Mouse (Mus musculus) forebrain, postnatal 0 days (tissue): ENCODE results near the gene Csrp1. TPM values are rescaled to one million over a fixed set of nuclear protein-coding genes. Genes with fewer than 3 reads are reported as not detected.

Source experiments
- ATAC-seq: fragments of 200-750 bp; cut with Nextera tagmentation; 2 replicates; pipeline ENCODE4 v1.8.0; 2017; ENCODE audit warnings: mild to moderate bottlenecking, moderate library complexity
- DNase-seq: peaks from one replicate; pipeline ENCODE4 v3.0.0-alpha.2; 2015
- H3K27ac ChIP-seq: fragments of 300-500 bp; sonication (generic); 2 replicates; pipeline ENCODE4 v1.5.1; 2014; ENCODE audit warnings: low read depth, mild to moderate bottlenecking, antibody characterized with exemption, low read length, moderate library complexity, mixed read lengths
- H3K27me3 ChIP-seq: fragments of 300-500 bp; sonication (generic); 2 replicates; pipeline ENCODE4 v1.6.1; 2014; ENCODE audit warnings: mild to moderate bottlenecking, low read length, mixed read lengths; ENCODE audit not compliant: insufficient read depth
- H3K36me3 ChIP-seq: fragments of 300-500 bp; sonication (generic); 2 replicates; pipeline ENCODE4 v1.6.1; 2014; ENCODE audit warnings: mild to moderate bottlenecking, moderate library complexity; ENCODE audit not compliant: insufficient read depth
- H3K4me1 ChIP-seq: fragments of 300-500 bp; sonication (generic); 2 replicates; pipeline ENCODE4 v1.6.1; 2014; ENCODE audit warnings: antibody characterized with exemption; ENCODE audit not compliant: insufficient read depth
- H3K4me2 ChIP-seq: fragments of 300-500 bp; sonication (generic); 2 replicates; pipeline ENCODE4 v1.6.1; 2014; ENCODE audit warnings: low read depth, mild to moderate bottlenecking, moderate library complexity
- H3K4me3 ChIP-seq: fragments of 300-500 bp; sonication (generic); 2 replicates; pipeline ENCODE4 v1.5.1; 2014; ENCODE audit warnings: low read depth, low read length, mixed read lengths
- H3K9ac ChIP-seq: fragments of 300-500 bp; sonication (generic); 2 replicates; pipeline ENCODE4 v1.6.1; 2014; ENCODE audit warnings: mild to moderate bottlenecking
- H3K9me3 ChIP-seq: fragments of 300-500 bp; sonication (generic); 2 replicates; pipeline ENCODE4 v1.6.1; 2016; ENCODE audit warnings: low read length
- CTCF ChIP-seq: sonication (generic); IDR thresholded peaks from 2 replicates; pipeline ENCODE4 v1.5.1; 2016; ENCODE audit warnings: antibody characterized with exemption, control low read depth, low read depth
- WGBS: fragments of 180-500 bp; shearing (Covaris S2); extraction: QIAGEN DNeasy Blood & Tissue Kit; methylation state at CpG from one replicate; pipeline ENCODE4 v1.1.7; 2014; 5-methylcytosine and 5-hydroxymethylcytosine counted together
- polyA plus RNA-seq: library from polyadenylated mRNA; unstranded; fragments of >200 nt; fragmentation: Nextera tagmentation; extraction: Ambion mirVana; gene quantifications from 2 replicates; pipeline ENCODE4 v1.2.1, GENCODE M21; 2015
- total RNA-seq: library from RNA; depleted of rRNA; stranded (reverse); fragments of >200 nt; gene quantifications from 2 replicates; pipeline ENCODE4 v1.2.3, GENCODE M21; 2014

Csrp1 gene
- total and polyA plus RNA-seq, 2 experiments from 2014 or later, result 21.0 to 55.7 TPM

DNA sequence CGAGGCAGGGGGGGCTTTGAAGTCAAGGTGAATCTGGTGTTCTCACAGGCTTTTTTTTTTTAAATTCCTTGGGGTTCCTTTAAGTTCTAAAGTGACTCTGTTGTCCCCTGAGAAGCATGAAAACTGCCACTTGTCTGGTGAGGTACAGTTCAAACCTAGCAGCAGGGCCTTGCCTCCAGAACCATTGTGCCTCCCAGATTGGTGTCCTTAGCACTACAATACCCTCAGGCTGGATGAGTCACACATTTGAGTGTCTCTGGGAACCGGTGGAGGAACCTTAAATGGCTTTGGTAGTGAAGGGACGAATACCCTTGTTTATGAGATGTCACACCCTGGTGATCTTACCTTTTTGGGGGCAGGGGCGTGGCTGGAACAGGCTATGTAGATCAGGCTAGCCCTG lies 4.3 kb downstream of the Csrp1 start:
- Histone ChIP-seq H3K27me3 (no peaks in the 10 kb centered on the region), H3K4me1 (0 out of 2 replicates have a peak, but pooled peaks cover 4% of the 10 kb centered on the region), H3K4me3 (no peak overlapping the region), H3K4me2 (no peak overlapping the region), H3K9ac (no peak overlapping the region), H3K9me3 (no peaks in the 10 kb centered on the region), H3K27ac (no peak overlapping the region), H3K36me3 (no peaks in the 10 kb centered on the region)
- no peak for ATAC-seq
- 66% methylated on average over 4 of the region's 4 CpGs for WGBS
- DNase-seq, result no peak
- no peak for TF ChIP-seq CTCF

DNA sequence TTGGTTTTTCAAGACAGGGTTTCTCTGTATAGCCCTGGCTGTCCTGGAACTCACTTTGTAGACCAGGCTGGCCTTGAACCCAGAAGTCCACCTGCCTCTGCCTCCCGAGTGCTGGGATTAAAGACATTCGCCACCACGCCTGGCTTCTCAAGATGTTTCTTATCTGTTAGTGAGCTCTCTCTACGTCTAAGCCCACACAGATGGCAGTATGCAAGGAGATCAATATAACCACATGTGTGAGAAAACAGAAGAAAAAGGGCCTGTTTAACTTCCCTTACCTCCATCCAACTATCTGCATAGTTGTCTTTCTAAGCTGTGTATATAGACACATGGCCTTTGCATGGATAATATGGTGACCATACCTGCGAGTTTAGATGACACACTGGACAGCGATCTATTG lies 5.5 kb downstream of the Csrp1 start:
- Histone ChIP-seq H3K27me3 (no peaks in the 10 kb centered on the region), H3K9me3 (no peaks in the 10 kb centered on the region), H3K4me1 (0 out of 2 replicates have a peak, but pooled peaks cover 4% of the 10 kb centered on the region), H3K36me3 (no peaks in the 10 kb centered on the region), H3K27ac (no peak overlapping the region), H3K4me3 (no peak overlapping the region), H3K4me2 (no peak overlapping the region), H3K9ac (no peak overlapping the region)
- 96% methylated on average over 6 of the region's 6 CpGs for WGBS
- TF ChIP-seq CTCF, result no peak
- ATAC-seq (no peak), DNase-seq (no peak)

GRCm38 (mm10) chr1:135725936-135726335 lies 6.1 kb downstream of the Csrp1 start:
- H3K36me3 ChIP-seq, result no peaks in the 10 kb centered on the region
- no peak overlapping the region for H3K4me2 ChIP-seq
- DNase-seq (no peak), ATAC-seq (no peak)
- no peaks in the 10 kb centered on the region for H3K9me3 ChIP-seq
- 0 out of 2 replicates have a peak, but pooled peaks cover 4% of the 10 kb centered on the region for H3K4me1 ChIP-seq
- 66% methylated on average over 7 of the region's 7 CpGs for WGBS
- no peak overlapping the region for H3K9ac ChIP-seq
- no peaks in the 10 kb centered on the region for H3K27me3 ChIP-seq
- no peak for TF ChIP-seq CTCF
- H3K4me3 ChIP-seq, result no peak overlapping the region
- H3K27ac ChIP-seq, result no peak overlapping the region

- DNase-seq, result peak; percentile 87
- TF ChIP-seq CTCF, result no peak
- peak; percentile 91 for ATAC-seq
- H3K9me3 ChIP-seq, result no peaks in the 10 kb centered on the region
- 0 out of 2 replicates have a peak, but pooled peaks cover 4% of the 10 kb centered on the region for H3K4me1 ChIP-seq
- no peaks in the 10 kb centered on the region for H3K36me3 ChIP-seq
- peak overlapping the region; percentile 58 for H3K4me2 ChIP-seq
- H3K4me3 ChIP-seq, result peak overlapping the region; percentile 38
- H3K27ac ChIP-seq, result no peak overlapping the region
- no peaks in the 10 kb centered on the region for H3K27me3 ChIP-seq
- WGBS, result 6% methylated on average over 35 of the region's 35 CpGs
- peak overlapping the region; percentile 51 for H3K9ac ChIP-seq
Measured at GRCm38 (mm10) chr1:135728631-135729366, 8.9 kb downstream of the Csrp1 start.

DNA sequence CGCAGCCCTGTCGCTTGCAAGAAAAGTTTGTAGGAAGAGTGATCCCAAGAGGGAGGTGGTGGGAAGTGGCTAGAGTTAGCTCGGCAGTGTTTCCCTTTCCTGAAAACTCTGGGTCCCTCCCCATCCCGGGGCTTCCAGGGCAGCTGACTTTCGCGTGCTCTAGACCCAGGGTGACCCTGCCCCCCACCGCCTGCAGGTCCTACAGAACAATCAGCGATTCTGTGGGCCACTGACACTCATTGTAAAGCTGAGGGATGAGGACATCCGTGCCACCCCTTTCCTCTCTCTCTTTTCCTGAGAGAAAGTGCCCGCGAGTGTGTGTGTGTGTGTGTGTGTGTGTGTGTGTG lies 9.5 kb downstream of the Csrp1 start:
- Histone ChIP-seq H3K4me3 (peak overlapping the region; percentile 38), H3K4me1 (0 out of 2 replicates have a peak, but pooled peaks cover 4% of the 10 kb centered on the region), H3K36me3 (no peaks in the 10 kb centered on the region), H3K9me3 (no peaks in the 10 kb centered on the region), H3K27ac (no peak overlapping the region), H3K27me3 (no peaks in the 10 kb centered on the region), H3K4me2 (peak overlapping the region; percentile 58), H3K9ac (peak overlapping the region; percentile 51)
- no peak for TF ChIP-seq CTCF
- WGBS, result under 1% methylated on average over 11 of the region's 11 CpGs
- DNase-seq, result no peak
- peak; percentile 16; the same call in 1 of the 2 replicates for ATAC-seq

GRCm38 (mm10) chr1:135729821-135730220 lies 10.0 kb downstream of the Csrp1 start:
- H3K9ac ChIP-seq, result no peak overlapping the region
- WGBS, result 20% methylated on average over 4 of the region's 4 CpGs
- 0 out of 2 replicates have a peak, but pooled peaks cover 4% of the 10 kb centered on the region for H3K4me1 ChIP-seq
- peak overlapping the region; percentile 58 for H3K4me2 ChIP-seq
- no peaks in the 10 kb centered on the region for H3K36me3 ChIP-seq
- peak overlapping the region; percentile 9; the same call in 1 of the 2 replicates for H3K27ac ChIP-seq
- TF ChIP-seq CTCF, result no peak
- H3K9me3 ChIP-seq, result no peaks in the 10 kb centered on the region
- no peaks in the 10 kb centered on the region for H3K27me3 ChIP-seq
- DNase-seq (no peak), ATAC-seq (no peak)
- H3K4me3 ChIP-seq, result peak overlapping the region; percentile 38

DNA sequence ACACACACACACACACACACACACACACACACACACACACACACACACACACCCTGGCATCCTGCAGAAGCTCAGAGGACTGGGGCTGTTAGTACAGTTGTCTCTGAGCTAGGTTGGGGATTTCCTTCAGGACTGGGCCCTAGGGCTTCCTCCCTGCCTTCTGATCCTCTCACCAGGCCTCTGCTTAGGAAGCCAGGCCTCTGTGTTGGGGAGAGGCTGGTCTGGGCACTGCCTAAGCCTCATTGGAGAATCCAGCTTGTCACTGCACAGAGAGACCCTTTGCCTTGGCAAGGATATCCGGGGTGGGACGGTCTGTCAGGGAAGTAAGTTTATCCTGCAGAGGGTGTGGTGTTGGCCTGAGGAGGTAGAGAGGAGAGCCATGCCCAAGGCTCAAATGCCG lies 10.4 kb downstream of the Csrp1 start:
- DNase-seq (no peak), ATAC-seq (no peak)
- Histone ChIP-seq H3K36me3 (no peaks in the 10 kb centered on the region), H3K9me3 (no peaks in the 10 kb centered on the region), H3K27ac (no peak overlapping the region), H3K9ac (0 out of 2 replicates have a peak overlapping the region, but pooled peaks have one; percentile 28), H3K4me3 (no peak overlapping the region), H3K27me3 (no peaks in the 10 kb centered on the region), H3K4me2 (peak overlapping the region; percentile 58), H3K4me1 (0 out of 2 replicates have a peak, but pooled peaks cover 4% of the 10 kb centered on the region)
- 59% methylated on average over 3 of the region's 3 CpGs for whole genome bisulfite sequencing
- TF ChIP-seq CTCF, result no peak
